Mouse (Mus musculus): ENCODE measurements around the gene Hs6st3.

DNA sequence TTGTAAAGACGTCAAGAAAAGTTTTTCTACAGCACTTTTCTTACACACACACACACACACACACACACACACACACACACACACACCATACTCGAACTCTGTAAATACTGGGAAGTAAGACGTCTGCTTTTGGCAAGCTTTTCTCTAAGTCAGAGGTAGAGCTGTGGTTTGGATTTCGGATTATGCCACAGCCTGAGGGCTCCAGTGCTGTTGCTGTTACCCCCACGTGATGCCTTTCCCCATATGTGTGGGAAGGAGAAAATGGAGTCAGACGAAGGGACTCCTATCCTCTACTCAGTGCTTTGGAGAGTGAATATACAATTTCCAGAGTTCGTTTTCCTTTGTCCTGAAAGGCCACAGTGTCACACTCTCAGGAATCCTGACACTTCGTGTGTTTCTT lies 231.1 kb downstream of the Hs6st3 start:
- no peak for TF ChIP-seq CTCF (conservative IDR thresholded peaks at IDR 0.05; ENCODE audit: low read length)
- TF ChIP-seq NANOG (IDR thresholded peaks at IDR 0.05; ENCODE audit: borderline replicate concordance, low read length) = no peak
